Mouse (Mus musculus): Measurements from ENCODE around the gene Mrln. TPM values are rescaled to one million over a fixed set of nuclear protein-coding genes. Genes with fewer than 3 reads are reported as not detected.
A peak's percentile ranks its signal among the peaks of the same experiment; 100 is the strongest.

The Mrln gene
- polyA plus RNA-seq, 1 experiment from 2014 or later: 11.0 TPM

DNA sequence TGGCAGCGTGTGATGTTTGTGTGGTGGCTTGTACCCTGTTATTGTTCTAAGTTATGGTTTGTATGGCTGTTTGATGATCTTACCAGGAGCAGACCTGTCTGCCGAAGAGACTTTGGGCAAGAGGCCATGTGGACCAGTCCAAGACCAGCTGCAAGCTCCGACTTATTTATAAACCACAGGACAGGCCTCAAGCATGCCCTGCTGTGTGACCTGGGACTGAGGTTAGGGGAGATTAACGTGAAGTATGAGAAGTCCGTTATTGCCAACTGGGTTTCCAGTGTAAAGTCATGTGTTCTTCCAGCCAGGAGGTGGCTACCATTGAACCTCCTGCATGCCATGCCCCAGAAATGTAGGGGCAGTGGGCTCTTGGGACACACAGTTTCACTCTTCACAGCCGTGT lies 25.9 kb downstream of the Mrln start:
- Histone ChIP-seq H3K9me3 (ENCODE audit: control insufficient read depth, low read length) (no peaks in the 10 kb centered on the region), H3K4me1 (ENCODE audit: control insufficient read depth, insufficient read depth, low read length) (no peaks in the 10 kb centered on the region), H3K27ac (ENCODE audit: low read depth, low read length) (no peak overlapping the region), H3K27me3 (ENCODE audit: control insufficient read depth, insufficient read depth, low read length) (no peaks in the 10 kb centered on the region), H3K9ac (ENCODE audit: low read length) (no peak overlapping the region), H3K4me2 (ENCODE audit: low read depth) (no peak overlapping the region), H3K4me3 (ENCODE audit: low read depth, low read length) (no peak overlapping the region), H3K36me3 (ENCODE audit: control insufficient read depth, insufficient read depth, low read length) (no peaks in the 10 kb centered on the region)
- 82% methylated on average over 6 of the region's 6 CpGs for WGBS
- ATAC-seq (ENCODE audit: insufficient read depth, low FRiP score, low TSS enrichment) (no peak), DNase-seq (ENCODE audit: low spot score) (no peak)

DNA sequence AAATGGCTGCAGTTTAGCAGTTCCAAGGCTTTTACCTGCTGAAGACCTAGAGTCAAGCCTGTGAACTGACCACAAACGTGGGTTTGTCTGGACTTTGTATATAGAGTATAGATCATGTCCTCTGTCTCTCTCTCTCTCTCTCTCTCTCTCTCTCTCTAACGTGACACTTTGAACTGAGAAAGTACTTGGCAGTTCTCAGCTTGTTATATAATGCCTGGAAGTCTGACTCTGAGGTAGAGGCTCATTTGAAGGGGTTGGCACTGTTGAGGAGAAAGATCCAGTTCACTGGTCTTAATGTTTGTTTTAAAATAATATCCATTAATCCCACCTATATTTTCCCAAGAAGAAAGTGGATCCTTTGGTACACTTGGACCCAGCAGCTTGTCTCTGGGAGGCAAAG lies 33.5 kb downstream of the Mrln start:
- Histone ChIP-seq H3K27me3 (ENCODE audit: control insufficient read depth, insufficient read depth, low read length) (no peaks in the 10 kb centered on the region), H3K36me3 (ENCODE audit: control insufficient read depth, insufficient read depth, low read length) (no peaks in the 10 kb centered on the region), H3K9me3 (ENCODE audit: control insufficient read depth, low read length) (no peaks in the 10 kb centered on the region), H3K27ac (ENCODE audit: low read depth, low read length) (no peak overlapping the region), H3K9ac (ENCODE audit: low read length) (no peak overlapping the region), H3K4me2 (ENCODE audit: low read depth) (no peak overlapping the region), H3K4me3 (ENCODE audit: low read depth, low read length) (no peak overlapping the region), H3K4me1 (ENCODE audit: control insufficient read depth, insufficient read depth, low read length) (no peaks in the 10 kb centered on the region)
- WGBS: 78% methylated on average over 2 of the region's 2 CpGs
- no peak for DNase-seq (ENCODE audit: low spot score)
- ATAC-seq (ENCODE audit: insufficient read depth, low FRiP score, low TSS enrichment): no peak

DNA sequence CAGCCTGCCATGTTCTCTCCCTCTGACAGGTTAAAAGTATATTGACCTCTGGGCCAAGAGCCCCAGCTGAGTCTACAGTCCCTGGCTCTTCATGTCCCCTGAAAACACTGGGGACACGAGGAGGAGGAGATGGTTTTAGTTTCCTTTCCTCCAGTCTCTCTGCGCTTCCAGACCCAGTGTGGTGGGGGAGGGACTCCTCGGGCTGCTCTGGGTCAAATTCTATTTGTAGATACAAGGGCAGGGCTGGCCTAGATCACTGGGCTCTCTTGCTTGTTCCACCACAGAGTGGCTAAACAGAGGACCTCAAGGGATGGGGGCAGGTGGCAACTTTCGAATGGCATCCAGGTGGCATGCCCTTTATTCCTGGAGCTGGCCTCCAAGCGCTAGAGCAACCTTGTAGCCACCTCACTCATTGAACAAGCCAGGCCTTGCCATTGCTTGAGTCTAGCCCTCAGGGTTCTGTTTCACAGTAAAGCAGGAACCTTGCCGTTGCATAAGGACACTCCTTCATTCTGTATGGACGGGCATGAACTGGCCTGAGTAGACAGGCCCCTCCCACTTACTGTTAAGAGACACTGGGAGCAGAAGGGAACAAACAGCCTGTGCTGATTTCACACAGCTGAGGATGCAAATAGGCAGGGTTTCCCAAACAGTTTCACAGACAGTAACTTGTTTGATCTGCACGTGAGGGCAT lies 38.4 kb downstream of the Mrln start:
- H3K9ac ChIP-seq (ENCODE audit: low read length): no peak overlapping the region
- ATAC-seq (ENCODE audit: insufficient read depth, low FRiP score, low TSS enrichment): no peak
- no peaks in the 10 kb centered on the region for H3K4me1 ChIP-seq (ENCODE audit: control insufficient read depth, insufficient read depth, low read length)
- no peak overlapping the region for H3K27ac ChIP-seq (ENCODE audit: low read depth, low read length)
- 50% methylated on average over 8 of the region's 8 CpGs for WGBS
- no peak overlapping the region for H3K4me2 ChIP-seq (ENCODE audit: low read depth)
- H3K4me3 ChIP-seq (ENCODE audit: low read depth, low read length): no peak overlapping the region
- H3K36me3 ChIP-seq (ENCODE audit: control insufficient read depth, insufficient read depth, low read length): no peaks in the 10 kb centered on the region
- DNase-seq (ENCODE audit: low spot score): no peak
- H3K27me3 ChIP-seq (ENCODE audit: control insufficient read depth, insufficient read depth, low read length): peaks cover 25% of the 10 kb centered on the region
- H3K9me3 ChIP-seq (ENCODE audit: control insufficient read depth, low read length): no peaks in the 10 kb centered on the region

DNA sequence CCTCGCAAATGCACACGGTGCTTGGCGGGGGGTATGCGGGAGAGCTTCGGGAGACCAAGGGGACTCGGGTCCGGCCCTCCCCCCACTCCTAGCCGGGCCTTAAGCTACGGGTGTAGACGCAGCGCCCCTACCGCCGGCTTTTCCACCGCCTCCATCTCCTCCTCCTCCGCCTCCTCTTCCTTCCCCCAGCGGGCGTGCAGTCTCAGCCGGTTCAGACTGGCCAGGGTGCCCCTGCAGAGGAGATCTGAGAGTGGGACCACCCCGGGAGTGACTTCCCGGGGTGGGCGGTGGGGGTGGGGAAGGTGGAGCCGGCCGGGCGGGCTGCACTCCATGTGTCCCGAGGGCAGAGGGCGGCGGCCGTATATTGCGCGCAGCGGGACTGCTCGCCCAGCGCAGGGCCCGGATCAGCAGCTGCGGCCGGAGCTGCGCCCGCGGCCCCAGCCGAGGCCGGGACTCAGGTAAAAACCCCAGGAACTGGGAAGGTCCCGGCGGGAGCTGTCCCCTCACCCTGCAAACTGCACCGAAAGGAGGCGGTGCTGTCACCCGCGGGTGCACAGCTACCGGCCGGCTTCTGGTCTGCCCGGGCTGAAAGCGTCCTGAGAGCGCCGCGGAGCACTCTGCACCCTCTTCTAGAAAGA lies 40.6 kb downstream of the Mrln start, which contains the start of gene Slc16a9:
Gene Slc16a9, plus strand, starts transcription at position 180 of the 638 bp plus-strand sequence.
- Histone ChIP-seq H3K36me3 (ENCODE audit: control insufficient read depth, insufficient read depth, low read length) (no peaks in the 10 kb centered on the region), H3K9me3 (ENCODE audit: control insufficient read depth, low read length) (no peaks in the 10 kb centered on the region), H3K27ac (ENCODE audit: low read depth, low read length) (no peak within 1 kb of the TSS), H3K9ac (ENCODE audit: low read length) (peak within 1 kb of the TSS; percentile 65), H3K4me2 (ENCODE audit: low read depth) (peak within 1 kb of the TSS; percentile 96), H3K4me1 (ENCODE audit: control insufficient read depth, insufficient read depth, low read length) (no peaks in the 10 kb centered on the region), H3K4me3 (ENCODE audit: low read depth, low read length) (peak within 1 kb of the TSS; percentile 63), H3K27me3 (ENCODE audit: control insufficient read depth, insufficient read depth, low read length) (peaks cover 25% of the 10 kb centered on the region)
- peak; percentile 83 for DNase-seq (ENCODE audit: low spot score)
- peak; percentile 81 for ATAC-seq (ENCODE audit: insufficient read depth, low FRiP score, low TSS enrichment)
- WGBS: under 1% methylated on average over 53 of the region's 54 CpGs

DNA sequence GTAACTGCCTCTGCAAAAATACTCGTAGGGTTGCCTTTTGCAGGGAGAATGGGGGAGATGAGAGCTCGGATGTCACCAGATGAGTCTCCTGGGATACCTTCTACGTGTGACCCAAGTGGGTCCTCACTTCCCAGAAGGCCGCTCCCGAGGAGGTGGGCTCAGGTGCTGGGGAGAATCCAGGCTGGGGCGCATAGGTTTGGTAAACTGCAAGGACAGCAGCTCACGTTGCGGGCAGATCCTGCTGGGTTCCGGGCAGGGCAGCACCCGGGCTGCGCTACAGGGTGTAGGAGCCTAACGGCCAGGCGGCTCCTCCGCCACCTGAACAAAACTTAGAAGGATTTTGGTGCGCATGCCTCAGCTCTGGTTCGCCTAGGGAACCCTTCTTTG lies 41.1 kb downstream of the Mrln start:
- Histone ChIP-seq H3K4me1 (ENCODE audit: control insufficient read depth, insufficient read depth, low read length) (no peaks in the 10 kb centered on the region), H3K9ac (ENCODE audit: low read length) (peak overlapping the region; percentile 65), H3K4me2 (ENCODE audit: low read depth) (peak overlapping the region; percentile 96), H3K4me3 (ENCODE audit: low read depth, low read length) (peak overlapping the region; percentile 63), H3K36me3 (ENCODE audit: control insufficient read depth, insufficient read depth, low read length) (no peaks in the 10 kb centered on the region), H3K27me3 (ENCODE audit: control insufficient read depth, insufficient read depth, low read length) (peaks cover 25% of the 10 kb centered on the region), H3K27ac (ENCODE audit: low read depth, low read length) (no peak overlapping the region), H3K9me3 (ENCODE audit: control insufficient read depth, low read length) (no peaks in the 10 kb centered on the region)
- ATAC-seq (ENCODE audit: insufficient read depth, low FRiP score, low TSS enrichment) (0 out of 2 replicates have a peak, but pooled peaks have one; percentile 16), DNase-seq (ENCODE audit: low spot score) (no peak)
- WGBS: under 1% methylated on average over 16 of the region's 16 CpGs

DNA sequence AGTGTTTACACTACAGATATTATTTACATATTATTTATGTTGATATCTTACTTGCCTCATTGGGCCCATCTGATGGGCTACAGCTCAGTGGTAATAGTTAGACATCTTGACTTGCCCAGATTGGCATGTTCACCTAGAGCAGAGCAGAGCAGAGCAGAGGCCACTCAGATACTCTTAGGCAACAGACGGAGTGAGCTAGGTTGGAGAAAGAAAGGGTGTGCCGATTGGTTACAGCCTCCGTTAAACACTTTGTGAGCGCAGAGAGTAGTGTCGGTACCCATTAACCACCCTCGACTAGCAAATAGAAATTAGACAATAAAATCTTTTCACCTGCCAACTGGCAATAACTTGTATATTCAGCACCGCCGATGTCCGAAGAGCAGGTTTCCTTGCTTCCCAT lies 41.6 kb downstream of the Mrln start:
- no peak overlapping the region for H3K9ac ChIP-seq (ENCODE audit: low read length)
- H3K27me3 ChIP-seq (ENCODE audit: control insufficient read depth, insufficient read depth, low read length): peaks cover 25% of the 10 kb centered on the region
- 28% methylated on average over 9 of the region's 9 CpGs for WGBS
- no peaks in the 10 kb centered on the region for H3K4me1 ChIP-seq (ENCODE audit: control insufficient read depth, insufficient read depth, low read length)
- no peaks in the 10 kb centered on the region for H3K36me3 ChIP-seq (ENCODE audit: control insufficient read depth, insufficient read depth, low read length)
- DNase-seq (ENCODE audit: low spot score) (no peak), ATAC-seq (ENCODE audit: insufficient read depth, low FRiP score, low TSS enrichment) (0 out of 2 replicates have a peak, but pooled peaks have one; percentile 4)
- H3K27ac ChIP-seq (ENCODE audit: low read depth, low read length): no peak overlapping the region
- no peaks in the 10 kb centered on the region for H3K9me3 ChIP-seq (ENCODE audit: control insufficient read depth, low read length)
- H3K4me3 ChIP-seq (ENCODE audit: low read depth, low read length): peak overlapping the region; percentile 6; the same call in 1 of the 2 replicates
- H3K4me2 ChIP-seq (ENCODE audit: low read depth): peak overlapping the region; percentile 96

DNA sequence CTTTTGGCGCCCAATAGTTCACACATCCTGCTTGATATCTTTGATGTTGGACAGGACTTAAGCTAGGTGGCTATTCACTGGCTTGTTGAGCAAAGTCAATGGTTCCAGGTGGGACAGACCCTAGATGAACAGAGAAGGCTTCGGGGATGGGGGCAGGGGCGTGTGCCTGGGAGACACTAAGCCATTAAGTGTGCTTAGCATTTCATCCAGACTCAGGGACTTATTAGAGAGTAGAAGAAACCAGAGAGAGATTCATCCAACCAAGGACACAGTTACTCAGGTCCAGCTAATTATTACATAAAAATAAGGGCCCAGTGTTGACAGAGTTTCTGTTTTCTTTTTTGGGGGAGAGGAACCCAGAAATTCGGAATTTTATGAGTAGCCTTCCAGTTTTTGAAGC lies 45.9 kb downstream of the Mrln start:
- H3K9ac ChIP-seq (ENCODE audit: low read length): no peak overlapping the region
- H3K27ac ChIP-seq (ENCODE audit: low read depth, low read length): no peak overlapping the region
- no peaks in the 10 kb centered on the region for H3K36me3 ChIP-seq (ENCODE audit: control insufficient read depth, insufficient read depth, low read length)
- H3K27me3 ChIP-seq (ENCODE audit: control insufficient read depth, insufficient read depth, low read length): peaks cover 10% of the 10 kb centered on the region
- ATAC-seq (ENCODE audit: insufficient read depth, low FRiP score, low TSS enrichment) (no peak), DNase-seq (ENCODE audit: low spot score) (no peak)
- 82% methylated on average over 4 of the region's 4 CpGs for WGBS
- H3K4me2 ChIP-seq (ENCODE audit: low read depth): no peak overlapping the region
- H3K4me1 ChIP-seq (ENCODE audit: control insufficient read depth, insufficient read depth, low read length): no peaks in the 10 kb centered on the region
- H3K9me3 ChIP-seq (ENCODE audit: control insufficient read depth, low read length): no peaks in the 10 kb centered on the region
- no peak overlapping the region for H3K4me3 ChIP-seq (ENCODE audit: low read depth, low read length)

DNA sequence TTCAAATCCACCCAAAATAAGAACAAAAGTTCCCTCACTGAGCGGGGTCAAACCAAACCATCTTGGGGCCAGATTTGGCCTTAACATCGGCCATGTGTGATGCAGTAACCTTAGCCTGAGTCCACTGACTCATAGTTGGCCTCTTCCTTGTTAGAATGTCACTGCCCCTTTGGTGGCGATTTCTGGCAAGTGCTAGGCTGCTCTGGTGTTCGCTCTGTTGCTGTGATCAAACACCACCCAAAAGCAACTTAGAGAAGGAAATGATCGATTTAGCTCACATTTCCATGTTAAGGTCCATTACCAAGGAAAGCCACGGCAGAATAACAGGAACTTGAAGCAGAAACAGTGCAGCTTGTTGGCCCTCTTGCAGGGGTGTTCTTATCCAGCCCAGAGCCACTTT lies 46.3 kb downstream of the Mrln start:
- Histone ChIP-seq H3K9ac (ENCODE audit: low read length) (no peak overlapping the region), H3K4me3 (ENCODE audit: low read depth, low read length) (no peak overlapping the region), H3K27me3 (ENCODE audit: control insufficient read depth, insufficient read depth, low read length) (peaks cover 6% of the 10 kb centered on the region), H3K4me1 (ENCODE audit: control insufficient read depth, insufficient read depth, low read length) (no peaks in the 10 kb centered on the region), H3K9me3 (ENCODE audit: control insufficient read depth, low read length) (no peaks in the 10 kb centered on the region), H3K36me3 (ENCODE audit: control insufficient read depth, insufficient read depth, low read length) (no peaks in the 10 kb centered on the region), H3K4me2 (ENCODE audit: low read depth) (no peak overlapping the region), H3K27ac (ENCODE audit: low read depth, low read length) (no peak overlapping the region)
- ATAC-seq (ENCODE audit: insufficient read depth, low FRiP score, low TSS enrichment) (no peak), DNase-seq (ENCODE audit: low spot score) (no peak)
- 88% methylated on average over 6 of the region's 6 CpGs for WGBS

DNA sequence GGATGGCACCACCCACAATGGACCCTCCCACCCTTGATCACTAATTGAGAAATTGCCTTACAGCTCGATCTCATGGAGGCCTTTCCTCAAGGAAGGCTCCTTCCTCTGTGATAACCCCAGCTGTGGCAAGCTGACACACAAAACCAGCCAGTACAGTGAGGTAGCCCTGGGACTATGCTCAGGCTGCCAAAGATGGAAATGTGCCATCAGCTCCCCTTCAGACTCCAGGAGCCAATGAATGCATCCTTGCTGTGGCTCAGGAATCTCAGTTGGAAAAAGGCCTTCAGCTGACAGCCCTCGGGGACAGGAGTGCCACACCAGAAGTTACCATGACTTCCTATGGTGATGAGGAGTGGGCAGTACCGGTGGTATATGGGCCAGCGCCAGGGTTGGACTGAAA lies 50.2 kb downstream of the Mrln start:
- Histone ChIP-seq H3K4me3 (ENCODE audit: low read depth, low read length) (no peak overlapping the region), H3K27me3 (ENCODE audit: control insufficient read depth, insufficient read depth, low read length) (no peaks in the 10 kb centered on the region), H3K4me1 (ENCODE audit: control insufficient read depth, insufficient read depth, low read length) (no peaks in the 10 kb centered on the region), H3K9me3 (ENCODE audit: control insufficient read depth, low read length) (no peaks in the 10 kb centered on the region), H3K36me3 (ENCODE audit: control insufficient read depth, insufficient read depth, low read length) (no peaks in the 10 kb centered on the region), H3K9ac (ENCODE audit: low read length) (no peak overlapping the region), H3K4me2 (ENCODE audit: low read depth) (no peak overlapping the region), H3K27ac (ENCODE audit: low read depth, low read length) (no peak overlapping the region)
- ATAC-seq (ENCODE audit: insufficient read depth, low FRiP score, low TSS enrichment) (no peak), DNase-seq (ENCODE audit: low spot score) (no peak)
- 79% methylated on average over 4 of the region's 4 CpGs for WGBS

Measured in neural tube, embryonic 11.5 days (tissue).